Mouse (Mus musculus): Measurements from ENCODE around the gene Colca2.

GRCm38 (mm10) chr9:51258426-51258825, 19.9 kb downstream of the Colca2 start:
- TF ChIP-seq CTCF (IDR thresholded peaks at IDR 0.05; ENCODE audit: low read depth), result no peak
- TF ChIP-seq EP300 (IDR thresholded peaks at IDR 0.05; ENCODE audit: low read depth), result no peak

All from heart, postnatal 0 days (tissue).